Mouse (Mus musculus) mature B cell (primary cell): Measurements from ENCODE around the gene Spaca6.
"Not testable (repeated sequence)": the region's sequence is repeated elsewhere in the genome, so short reads cannot be mapped to it uniquely, and the experiment has no call there.

ENCODE experiments used
- in situ Hi-C: fragments of 300-500 bp; cut with MboI; formaldehyde crosslinking; loops from 2 replicates; pipeline ENCODE4 v1.14.3; 2019

Spaca6 gene

GRCm38 (mm10) chr17:17844606-17845005 lies 17.6 kb downstream of the Spaca6 start:
- in situ Hi-C loops = not testable (repeated sequence)

- in situ Hi-C loops = no loop called here
Measured at GRCm38 (mm10) chr17:17845187-17846027, 18.4 kb downstream of the Spaca6 start.

DNA sequence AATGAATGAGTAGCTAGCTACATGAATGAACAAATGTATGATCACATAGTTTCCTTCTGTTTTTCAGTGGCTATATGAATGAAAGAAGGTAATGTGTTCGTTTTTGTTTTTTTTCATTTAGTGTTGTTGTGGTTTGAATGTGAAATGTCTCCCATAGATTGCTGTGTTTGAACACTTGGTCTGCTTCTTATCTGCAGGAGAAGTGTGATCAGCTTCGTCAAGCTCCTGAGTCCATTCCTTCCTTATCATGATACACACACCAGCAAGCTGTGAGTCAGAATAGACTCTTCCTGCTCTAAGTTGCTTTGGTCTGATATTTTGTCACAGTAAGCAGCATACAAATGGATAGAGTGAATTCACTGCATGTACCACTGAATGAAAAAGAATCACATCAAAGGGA lies 22.0 kb downstream of the Spaca6 start:
- in situ Hi-C loops = no loop called here

DNA sequence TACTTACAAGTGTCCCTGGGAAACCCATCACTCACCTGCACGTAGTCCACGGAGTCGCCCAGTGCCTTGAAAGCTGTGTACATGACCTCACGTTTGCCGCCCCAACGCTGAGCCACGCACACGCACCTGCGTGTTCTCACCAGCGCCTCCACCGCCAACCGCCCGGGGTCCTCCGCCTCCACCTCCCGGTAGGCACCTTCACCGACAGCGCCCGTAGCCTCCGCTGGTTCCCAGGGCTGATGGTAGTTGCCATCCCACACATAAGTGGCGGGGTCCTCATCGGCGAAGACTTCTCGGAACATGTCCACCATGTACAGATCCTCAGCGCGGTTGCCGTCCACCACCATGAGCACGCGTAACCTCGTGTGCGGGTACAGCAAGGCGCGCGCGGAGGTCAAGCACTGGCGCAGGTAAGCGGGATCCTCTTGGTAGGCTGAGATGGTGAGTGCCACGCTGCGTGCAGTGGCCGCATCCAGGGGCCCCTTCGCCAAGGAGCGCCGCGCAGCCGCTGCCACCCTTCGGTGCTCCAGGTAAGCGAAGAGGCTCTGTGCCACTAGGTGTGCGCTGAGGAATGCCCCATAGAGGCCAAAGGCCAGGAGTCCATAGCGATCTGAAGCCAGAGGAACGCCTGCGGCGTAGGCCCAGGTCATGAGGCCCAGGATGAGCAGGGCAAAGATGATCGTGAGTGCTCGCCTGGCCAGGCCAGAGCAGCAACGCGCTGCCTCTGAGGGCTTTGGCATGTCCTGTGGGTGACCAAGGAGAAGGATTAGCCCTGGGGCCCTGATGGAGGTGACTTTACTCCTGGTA lies 23.2 kb downstream of the Spaca6 start:
- in situ Hi-C loops = no loop called here

- in situ Hi-C loops = no loop called here
Measured at GRCm38 (mm10) chr17:17855064-17855838, 28.3 kb downstream of the Spaca6 start, which contains the start of gene Has1. Has1 (minus strand) TSS chr17:17855205.

DNA sequence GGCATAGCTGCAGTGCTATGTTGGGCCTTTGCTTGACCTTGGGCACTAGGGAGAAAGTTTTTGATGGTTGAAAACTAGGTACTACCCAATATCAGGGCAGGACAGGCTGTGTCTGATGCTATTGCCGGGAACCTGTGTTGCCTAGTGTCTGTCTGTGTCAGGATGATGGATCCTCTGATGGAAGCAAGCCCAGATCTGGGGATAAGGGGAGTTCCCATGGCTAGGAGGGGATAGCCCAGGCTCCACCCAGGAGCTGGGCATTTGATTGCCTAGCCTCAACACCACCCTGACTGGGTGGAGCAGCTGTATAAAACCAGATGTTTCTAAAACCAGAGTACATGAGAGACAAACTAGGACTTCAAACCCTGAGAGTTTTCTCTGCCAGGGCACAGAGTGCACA lies 29.7 kb downstream of the Spaca6 start:
- in situ Hi-C loops = no loop called here

DNA sequence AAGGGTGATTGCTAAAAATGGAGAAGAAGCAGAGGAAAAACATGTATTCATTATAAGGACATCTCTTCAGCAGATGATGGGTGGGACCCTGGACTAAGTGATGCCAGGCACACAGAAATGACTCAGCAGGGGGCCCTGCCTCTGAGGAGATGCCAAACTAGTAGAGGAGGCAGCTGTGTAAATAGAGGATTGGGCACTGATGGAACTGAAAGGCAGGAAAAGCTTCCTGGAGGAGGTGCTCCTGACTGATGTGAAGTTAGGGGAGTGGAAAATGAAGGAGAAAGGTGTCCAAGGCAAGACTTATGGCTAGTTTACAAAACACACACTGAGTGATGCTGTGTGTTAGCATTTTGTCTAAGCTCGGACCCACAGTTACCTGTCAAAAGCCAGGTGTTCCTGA lies 30.5 kb downstream of the Spaca6 start:
- in situ Hi-C loops = no loop called here

DNA sequence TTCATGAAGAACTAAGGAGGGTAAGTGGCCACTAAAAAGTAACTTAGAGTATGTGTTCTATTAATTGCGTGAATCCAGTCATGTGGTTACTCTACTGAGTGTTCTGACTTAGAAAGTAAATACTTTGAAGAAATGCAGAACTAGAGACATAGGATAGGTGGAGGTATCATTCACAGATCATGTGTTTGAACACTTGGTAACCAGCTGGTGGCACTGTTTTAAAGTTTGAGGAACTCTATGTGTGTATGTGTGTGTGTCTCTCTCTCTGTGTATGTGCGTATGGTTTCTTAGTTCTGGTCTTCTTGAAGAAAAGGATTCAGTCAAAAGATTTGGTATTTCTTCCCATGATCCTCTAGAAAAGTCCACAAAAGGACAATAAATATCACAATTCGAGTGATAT lies 33.2 kb downstream of the Spaca6 start:
- in situ Hi-C loops = no loop called here

- in situ Hi-C loops = no loop called here
Measured at GRCm38 (mm10) chr17:17862360-17862759, 35.4 kb downstream of the Spaca6 start.

DNA sequence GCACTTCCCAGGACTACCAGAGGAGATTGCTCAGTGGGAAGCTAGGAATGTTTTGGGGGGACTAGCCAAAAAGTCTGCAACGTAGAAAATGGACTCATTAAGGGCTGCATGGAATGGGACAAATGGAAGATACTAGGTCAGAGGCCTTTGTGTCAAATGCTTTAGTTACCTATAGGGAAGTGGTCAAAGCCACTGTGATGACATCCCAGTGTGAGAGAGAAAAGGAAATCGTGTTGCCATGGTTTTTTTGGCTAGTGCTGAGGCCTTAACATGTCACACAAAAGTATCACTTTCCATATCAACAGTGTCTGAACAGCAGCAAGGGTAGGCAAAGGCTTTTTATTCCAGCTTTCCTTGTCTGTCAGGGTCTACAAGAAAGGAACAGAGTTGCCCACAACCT lies 38.2 kb downstream of the Spaca6 start:
- in situ Hi-C loops = no loop called here

DNA sequence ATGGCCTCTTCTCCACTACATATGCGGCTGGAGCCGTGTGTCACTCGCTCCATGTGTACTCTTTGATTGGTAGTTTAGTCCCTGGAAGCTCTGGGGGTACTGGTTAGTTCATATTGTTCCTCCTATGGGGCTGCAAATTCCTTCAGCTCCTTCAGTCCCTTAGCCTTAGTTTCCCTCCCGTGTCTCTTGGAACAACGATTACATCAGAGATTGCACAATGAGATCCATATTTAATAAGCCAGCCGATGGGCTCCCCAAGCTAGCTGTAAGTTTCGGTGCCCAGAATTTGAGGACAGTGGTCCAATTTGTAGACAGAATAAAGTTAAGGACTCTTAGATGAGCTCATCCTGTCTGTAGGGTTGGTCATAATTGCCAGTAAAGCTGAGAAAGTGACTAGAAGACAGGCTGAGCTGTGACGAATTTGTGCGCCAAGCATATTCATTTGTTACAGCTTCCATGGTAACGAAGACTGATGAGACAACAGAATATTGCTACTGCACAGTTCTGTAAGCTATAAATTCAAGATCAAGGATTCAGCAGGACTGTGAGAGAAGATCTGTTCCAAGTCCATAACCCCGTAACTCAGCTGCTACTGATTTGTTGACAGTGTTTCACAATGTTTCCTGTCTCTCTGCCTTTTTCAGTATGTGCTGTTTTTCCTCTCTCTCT lies 40.0 kb downstream of the Spaca6 start:
- in situ Hi-C loops = no loop called here

DNA sequence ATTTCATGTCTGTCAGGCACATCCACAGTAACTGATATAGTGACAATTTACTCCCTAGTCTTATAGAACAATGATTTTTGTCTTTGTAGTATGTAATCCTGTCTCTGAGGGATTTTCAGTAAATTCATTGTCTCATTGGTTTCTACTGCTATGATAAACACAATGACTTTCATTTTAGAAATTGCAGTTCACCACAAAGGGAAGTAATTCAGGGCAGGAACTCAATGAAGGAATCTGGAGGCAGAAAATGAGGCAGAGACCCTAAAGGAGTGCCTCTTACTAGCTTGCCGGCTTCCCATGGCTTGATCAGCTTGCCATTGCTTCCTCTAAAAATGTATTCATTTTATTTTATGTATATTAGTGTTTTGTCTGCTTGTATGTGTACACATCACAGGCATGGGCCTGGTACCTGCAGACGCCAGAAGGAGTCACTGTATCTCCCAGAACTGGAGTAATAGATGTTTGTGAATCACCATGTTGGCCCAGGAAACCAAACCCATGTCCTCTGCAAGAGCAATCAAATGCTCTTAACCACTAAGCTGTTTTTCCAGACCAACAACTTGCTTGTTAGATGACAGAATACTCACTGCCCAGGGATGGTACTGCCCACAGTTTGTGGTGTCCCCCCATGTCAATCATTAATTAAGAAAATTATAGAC lies 44.1 kb downstream of the Spaca6 start:
- in situ Hi-C loops = no loop called here

GRCm38 (mm10) chr17:17871697-17872096 lies 44.7 kb downstream of the Spaca6 start:
- in situ Hi-C loops = no loop called here

DNA sequence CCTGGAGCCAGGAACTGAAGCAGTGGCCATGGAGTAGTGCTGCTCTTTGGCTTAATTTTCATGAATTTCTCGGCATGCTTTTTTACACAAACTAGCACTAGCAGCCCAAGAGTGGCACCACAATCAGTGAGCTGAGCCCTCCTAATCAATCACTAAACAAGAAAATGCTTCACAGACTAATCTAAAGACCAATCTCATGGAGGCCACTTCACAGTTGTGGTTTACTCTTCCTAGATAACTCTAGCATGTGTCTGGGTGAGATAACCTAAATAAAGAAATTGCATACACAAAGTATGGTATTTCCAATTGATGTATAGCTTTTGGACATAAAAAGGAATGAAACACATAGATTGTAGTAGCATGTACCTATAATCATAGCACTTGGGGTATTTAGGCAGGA lies 52.4 kb downstream of the Spaca6 start:
- in situ Hi-C loops = no loop called here

- in situ Hi-C loops = no loop called here
Measured at GRCm38 (mm10) chr17:17882672-17883071, 55.7 kb downstream of the Spaca6 start.

- in situ Hi-C loops = no loop called here
Measured at GRCm38 (mm10) chr17:17883840-17884239, 56.9 kb downstream of the Spaca6 start, which contains the start of gene Fpr1. Fpr1 (minus strand) TSS chr17:17883940.

DNA sequence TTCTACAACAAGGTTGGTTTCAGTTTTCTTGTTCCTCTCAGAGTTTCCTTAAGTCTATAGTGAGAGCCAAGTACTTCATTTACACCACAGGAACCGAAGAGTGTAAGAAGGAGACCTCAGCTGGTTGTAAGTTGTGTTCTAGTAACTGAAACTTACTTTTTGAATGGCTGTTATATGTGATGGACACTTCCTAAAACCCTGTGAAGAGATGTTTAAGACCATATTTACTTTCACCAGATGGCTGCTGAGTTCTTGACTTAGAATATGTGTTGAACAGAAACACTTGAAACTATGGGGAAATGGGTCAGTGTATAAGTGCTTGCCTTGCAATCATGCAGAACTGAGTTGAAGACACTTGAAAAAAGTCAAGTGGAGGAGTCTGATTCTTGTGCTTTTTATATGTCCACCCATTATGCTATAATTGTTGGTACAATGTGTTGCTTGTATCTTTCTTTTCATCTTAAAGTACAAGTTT lies 60.9 kb downstream of the Spaca6 start, which contains the start of the genes Fpr2 and Fpr3:
Fpr2 (plus strand) TSS at position 51 of the 475 bp plus-strand sequence.
Fpr3 (plus strand) TSS at position 79 of the 475 bp plus-strand sequence.
- in situ Hi-C loops = no loop called here

DNA sequence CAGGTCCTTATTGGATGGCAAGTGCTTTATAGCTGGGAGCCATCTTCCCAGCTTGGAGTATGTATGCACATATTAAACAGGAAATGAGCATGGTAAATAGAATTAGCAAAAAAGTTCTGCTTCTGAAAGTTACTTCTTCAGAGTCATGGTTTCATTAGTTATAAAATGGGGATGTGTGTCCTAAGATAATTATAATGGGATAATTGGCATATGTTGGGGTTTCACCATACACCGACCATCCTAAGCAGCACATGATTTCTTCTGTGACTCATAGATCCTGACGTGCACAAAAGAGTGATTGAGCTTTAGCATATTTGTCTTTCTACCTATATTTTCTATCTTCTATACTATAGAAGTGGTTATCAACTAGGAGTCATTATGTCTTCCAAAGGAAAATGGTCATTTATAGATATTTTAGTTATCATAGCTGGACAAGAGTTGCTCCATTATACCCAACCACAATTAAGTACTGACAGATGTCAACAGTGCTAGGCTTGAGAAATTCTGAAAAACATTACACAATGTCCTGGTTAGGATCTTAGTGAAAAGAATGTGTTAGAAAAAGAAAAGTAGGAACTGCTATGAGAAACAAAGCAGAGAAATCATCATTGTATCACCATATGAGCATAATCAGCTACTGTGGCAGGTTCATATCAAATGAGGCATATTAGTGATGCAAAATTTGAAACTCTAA lies 62.9 kb downstream of the Spaca6 start:
- in situ Hi-C loops = no loop called here
